Mouse (Mus musculus) forebrain, embryonic 14.5 days (tissue): ENCODE results near the gene Olfr1387. TPM values are rescaled to one million over a fixed set of nuclear protein-coding genes. Genes with fewer than 3 reads are reported as not detected.
"Not testable (repeated sequence)": the region's sequence is repeated elsewhere in the genome, so short reads cannot be mapped to it uniquely, and the experiment has no call there.

Experiments
- ATAC-seq: fragments of 200-750 bp; cut with Nextera tagmentation; 2 replicates; pipeline ENCODE4 v1.8.0; 2017; ENCODE audit warnings: mild to moderate bottlenecking, moderate library complexity
- DNase-seq: peaks from one replicate; pipeline ENCODE4 v3.0.0-alpha.2; 2015; ENCODE audit warnings: low spot score
- H3K27ac ChIP-seq: fragments of 300-500 bp; sonication (generic); 2 replicates; pipeline ENCODE4 v1.5.1; 2014; ENCODE audit warnings: low read depth, mild to moderate bottlenecking, control low read depth, low read length, moderate library complexity
- H3K27me3 ChIP-seq: fragments of 300-500 bp; sonication (generic); replicated peaks from 2 replicates; pipeline ENCODE4 v1.6.1; 2014; ENCODE audit warnings: low read length, control low read depth, mixed read lengths; ENCODE audit not compliant: control insufficient read depth, insufficient read depth
- H3K36me3 ChIP-seq: fragments of 300-500 bp; sonication (generic); 2 replicates; pipeline ENCODE4 v1.6.1; 2014; ENCODE audit warnings: low read length, control low read depth; ENCODE audit not compliant: control insufficient read depth, insufficient read depth
- H3K4me1 ChIP-seq: fragments of 300-500 bp; sonication (generic); 2 replicates; pipeline ENCODE4 v1.6.1; 2014; ENCODE audit warnings: antibody characterized with exemption, low read length, control low read depth; ENCODE audit not compliant: control insufficient read depth, insufficient read depth
- H3K4me2 ChIP-seq: fragments of 300-500 bp; sonication (generic); 2 replicates; pipeline ENCODE4 v1.6.1; 2014; ENCODE audit warnings: mild to moderate bottlenecking, control low read depth, low read length
- H3K4me3 ChIP-seq: fragments of 300-500 bp; sonication (generic); 2 replicates; pipeline ENCODE4 v1.5.1; 2014; ENCODE audit warnings: low read depth, low read length, control low read depth
- H3K9ac ChIP-seq: fragments of 300-500 bp; sonication (generic); 2 replicates; pipeline ENCODE4 v1.6.1; 2014; ENCODE audit warnings: mild to moderate bottlenecking, low read length, control low read depth, moderate library complexity
- H3K9me3 ChIP-seq: fragments of 300-500 bp; sonication (generic); replicated peaks from 2 replicates; pipeline ENCODE4 v1.6.1; 2016; ENCODE audit warnings: low read length, control low read depth, mixed read lengths; ENCODE audit not compliant: control insufficient read depth
- WGBS: fragments of 180-500 bp; shearing (Covaris S2); extraction: QIAGEN DNeasy Blood & Tissue Kit; methylation state at CpG from one replicate; pipeline ENCODE4 v1.1.7; 2014; 5-methylcytosine and 5-hydroxymethylcytosine counted together
- polyA plus RNA-seq: library from polyadenylated mRNA; unstranded; fragments of >200 nt; fragmentation: Nextera tagmentation; extraction: Ambion mirVana; gene quantifications from 2 replicates; pipeline ENCODE4 v1.2.1, GENCODE M21; 2014

Gene Olfr1387
- polyA plus RNA-seq: not detected in 2 replicates

DNA sequence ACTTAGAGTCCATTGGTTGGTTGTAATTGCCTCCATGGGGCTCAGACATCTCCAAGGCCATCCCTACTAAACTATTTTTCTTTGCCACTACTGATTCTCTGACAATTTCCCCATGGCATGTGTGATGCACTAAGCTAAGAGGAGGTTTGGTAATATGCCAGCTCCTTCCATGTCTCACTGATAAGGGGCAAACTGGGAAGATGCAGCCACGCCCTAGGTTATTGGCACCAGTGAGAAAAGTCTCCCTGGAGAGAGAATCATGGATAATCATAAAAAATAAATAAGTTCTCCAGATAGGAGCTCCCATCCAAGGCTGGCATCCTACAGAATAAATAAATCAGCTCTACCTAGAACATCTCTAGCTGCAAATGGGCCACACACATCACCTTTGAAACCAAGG, at the start of gene Olfr1387:
Olfr1387 (plus strand) TSS at position 301 of the 400 bp plus-strand sequence.
- Histone ChIP-seq H3K27ac (no peak within 1 kb of the TSS), H3K4me2 (no peak within 1 kb of the TSS), H3K36me3 (no peaks in the 10 kb centered on the region), H3K9me3 (no peaks in the 10 kb centered on the region), H3K9ac (no peak within 1 kb of the TSS), H3K4me3 (no peak within 1 kb of the TSS), H3K27me3 (no peaks in the 10 kb centered on the region), H3K4me1 (no peaks in the 10 kb centered on the region)
- DNase-seq (no peak), ATAC-seq (no peak)
- WGBS: 82% methylated on average over 1 of the region's 1 CpGs

DNA sequence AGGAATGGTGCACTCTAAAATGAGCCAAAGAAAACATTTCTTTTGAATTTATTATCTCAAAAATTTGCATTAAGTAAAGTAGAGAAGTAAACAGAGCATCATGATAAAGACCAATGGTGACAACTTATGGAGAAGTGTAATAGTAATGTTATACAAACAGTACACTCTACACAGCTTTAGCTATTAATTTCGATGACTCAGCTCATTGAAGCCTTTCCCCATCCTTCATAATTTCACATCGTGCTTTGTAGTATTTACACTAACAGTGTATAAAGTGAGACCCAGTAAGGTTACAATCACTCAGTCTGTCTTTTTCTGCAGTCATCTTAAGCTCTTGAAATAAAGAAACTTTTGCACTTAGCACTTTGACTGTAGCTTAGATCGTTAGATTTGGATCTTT, 48.4 kb upstream of the Olfr1387 start:
- Histone ChIP-seq H3K27ac (no peak overlapping the region), H3K36me3 (no peaks in the 10 kb centered on the region), H3K4me1 (no peaks in the 10 kb centered on the region), H3K9ac (no peak overlapping the region), H3K4me2 (no peak overlapping the region), H3K27me3 (no peaks in the 10 kb centered on the region), H3K9me3 (no peaks in the 10 kb centered on the region), H3K4me3 (no peak overlapping the region)
- 80% methylated on average over 3 of the region's 3 CpGs for WGBS
- DNase-seq (no peak), ATAC-seq (no peak)

DNA sequence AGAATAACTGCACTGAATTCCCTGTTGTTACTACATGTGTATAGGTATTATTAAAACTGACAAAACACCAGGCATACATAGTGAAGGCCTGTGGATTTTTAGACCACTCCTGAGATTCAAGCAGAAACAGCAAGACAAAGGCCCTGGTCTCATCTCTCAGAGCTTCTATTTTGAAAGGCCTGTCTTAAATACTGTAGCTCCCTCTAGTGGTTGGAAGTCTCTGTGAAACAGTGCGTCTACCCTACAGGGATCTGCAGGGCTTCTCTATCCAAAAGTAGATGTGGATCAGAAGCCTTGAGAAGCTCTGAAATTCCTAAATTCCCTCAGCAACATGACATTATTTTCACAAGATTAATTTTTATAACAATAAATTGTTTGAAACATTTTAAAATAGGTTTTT, 44.6 kb upstream of the Olfr1387 start:
- no peak overlapping the region for H3K4me3 ChIP-seq
- H3K27me3 ChIP-seq: no peaks in the 10 kb centered on the region
- no peaks in the 10 kb centered on the region for H3K36me3 ChIP-seq
- no peak overlapping the region for H3K4me2 ChIP-seq
- H3K4me1 ChIP-seq: no peaks in the 10 kb centered on the region
- H3K27ac ChIP-seq: no peak overlapping the region
- 43% methylated on average over 1 of the region's 1 CpGs for WGBS
- H3K9me3 ChIP-seq: no peaks in the 10 kb centered on the region
- H3K9ac ChIP-seq: no peak overlapping the region
- peak; percentile 49 for DNase-seq
- no peak for ATAC-seq

DNA sequence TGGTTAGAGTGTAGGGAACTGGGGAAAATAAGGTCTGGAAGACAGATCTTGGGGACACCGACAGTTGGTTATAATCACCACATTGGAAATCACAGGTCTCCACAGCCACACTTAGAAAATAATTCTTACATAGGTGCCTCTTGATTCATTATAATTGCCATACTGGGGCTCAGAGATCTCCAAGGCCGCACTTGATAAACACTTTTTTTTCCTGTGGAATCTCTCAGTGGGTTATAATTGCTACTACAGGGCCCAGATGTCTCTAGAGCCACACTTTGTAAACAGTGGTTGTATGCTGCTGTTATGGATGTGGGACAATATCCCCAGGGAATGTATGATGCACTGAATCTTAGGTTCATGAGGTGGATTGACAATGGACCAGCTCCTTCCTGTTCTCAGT, 32.4 kb upstream of the Olfr1387 start, which contains the start of gene Olfr1389:
Olfr1389 (plus strand) TSS at position 301 of the 400 bp plus-strand sequence.
- Histone ChIP-seq H3K4me3 (no peak within 1 kb of the TSS), H3K36me3 (no peaks in the 10 kb centered on the region), H3K27ac (no peak within 1 kb of the TSS), H3K27me3 (no peaks in the 10 kb centered on the region), H3K4me2 (no peak within 1 kb of the TSS), H3K4me1 (no peaks in the 10 kb centered on the region), H3K9me3 (no peaks in the 10 kb centered on the region), H3K9ac (no peak within 1 kb of the TSS)
- 94% methylated on average over 2 of the region's 2 CpGs for WGBS
- DNase-seq (no peak), ATAC-seq (no peak)

DNA sequence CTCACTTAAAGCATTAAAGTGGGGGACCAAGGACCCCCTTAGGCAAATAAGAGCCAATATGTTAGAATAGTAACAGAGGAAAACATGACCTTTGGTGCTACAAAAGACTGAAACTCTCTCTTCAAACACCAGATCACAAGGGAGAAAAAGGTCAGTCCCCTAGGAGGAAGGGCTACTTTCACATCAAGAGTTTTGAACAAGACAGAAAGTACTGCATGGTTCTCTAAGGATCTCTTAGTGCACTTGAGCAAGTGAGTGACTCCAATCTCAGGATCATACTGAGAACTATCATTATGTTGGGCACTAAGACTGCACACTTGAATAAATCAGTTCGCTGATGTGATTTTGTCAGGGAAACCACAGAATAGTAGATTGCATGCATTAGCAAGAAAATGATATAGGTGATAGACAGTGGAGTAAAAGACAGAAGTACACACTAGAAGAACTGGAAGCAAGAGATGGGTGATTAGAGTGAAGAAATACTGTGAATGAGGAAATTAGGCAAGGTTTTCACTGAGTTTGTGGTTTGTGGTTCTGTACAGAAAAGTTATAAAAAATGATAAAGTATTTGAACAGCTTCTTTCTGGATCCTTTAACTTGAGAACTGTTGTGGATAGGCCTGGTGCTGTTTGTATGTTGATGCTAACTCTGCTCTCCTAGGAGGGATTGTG, 29.8 kb upstream of the Olfr1387 start:
- Histone ChIP-seq H3K9ac (no peak overlapping the region), H3K4me2 (no peak overlapping the region), H3K4me1 (no peaks in the 10 kb centered on the region), H3K36me3 (no peaks in the 10 kb centered on the region), H3K27me3 (no peaks in the 10 kb centered on the region), H3K27ac (no peak overlapping the region), H3K4me3 (no peak overlapping the region), H3K9me3 (no peaks in the 10 kb centered on the region)
- DNase-seq (no peak), ATAC-seq (no peak)
- WGBS: 84% methylated on average over 1 of the region's 1 CpGs

DNA sequence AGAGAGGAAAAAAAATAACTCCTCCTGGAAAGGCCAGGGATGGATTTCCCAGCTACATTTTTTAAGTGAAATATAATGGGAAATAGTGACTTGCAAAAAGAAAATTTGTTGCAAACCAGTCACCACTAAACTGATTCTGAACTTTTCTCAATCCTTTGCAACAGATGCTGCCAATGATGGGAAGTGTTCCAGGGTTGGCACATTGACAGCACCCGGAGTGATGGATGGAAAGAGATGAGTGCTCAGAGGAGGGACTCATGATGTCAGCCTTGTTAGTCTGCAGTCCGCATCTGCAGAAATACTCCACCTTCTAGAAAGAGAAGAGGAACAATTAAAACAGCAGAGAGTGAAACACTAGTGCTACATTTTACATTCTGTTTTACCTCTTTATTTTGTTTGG, 25.5 kb upstream of the Olfr1387 start:
- H3K27ac ChIP-seq: no peak overlapping the region
- 80% methylated on average over 2 of the region's 2 CpGs for WGBS

DNA sequence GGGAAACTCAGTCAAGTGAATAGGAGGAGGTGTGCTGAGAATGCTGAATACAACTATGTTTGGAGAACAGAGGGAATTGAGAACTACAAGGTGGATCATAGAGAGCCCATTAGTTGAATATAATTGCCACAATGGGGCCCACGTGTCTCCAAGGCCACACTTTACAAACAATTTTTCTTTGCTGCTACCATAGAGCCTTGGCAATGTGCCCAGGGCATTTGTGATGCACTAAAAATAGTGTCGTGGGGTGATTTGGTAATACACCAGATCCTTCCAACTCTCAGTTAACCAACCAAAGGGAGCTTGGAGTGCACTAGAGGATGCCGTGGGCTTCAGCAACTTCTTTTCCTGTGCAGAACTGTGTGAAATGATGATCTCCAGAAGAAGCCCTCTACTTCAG, 18.7 kb upstream of the Olfr1387 start, which contains the start of gene Olfr1388:
Olfr1388 (plus strand) TSS at position 214 of the 400 bp plus-strand sequence.
- H3K4me1 ChIP-seq: no peaks in the 10 kb centered on the region
- no peak for ATAC-seq
- no peak within 1 kb of the TSS for H3K4me3 ChIP-seq
- H3K9me3 ChIP-seq: no peaks in the 10 kb centered on the region
- no peak within 1 kb of the TSS for H3K27ac ChIP-seq
- 50% methylated on average over 3 of the region's 3 CpGs for WGBS
- H3K9ac ChIP-seq: no peak within 1 kb of the TSS
- no peaks in the 10 kb centered on the region for H3K36me3 ChIP-seq
- H3K27me3 ChIP-seq: no peaks in the 10 kb centered on the region
- H3K4me2 ChIP-seq: no peak within 1 kb of the TSS
- DNase-seq: no peak

More for the DNA sequence above, 25.5 kb upstream of the Olfr1387 start:
- Histone ChIP-seq H3K4me3 (no peak overlapping the region), H3K4me1 (no peaks in the 10 kb centered on the region), H3K27me3 (no peaks in the 10 kb centered on the region), H3K9ac (no peak overlapping the region), H3K36me3 (no peaks in the 10 kb centered on the region), H3K9me3 (no peaks in the 10 kb centered on the region), H3K4me2 (no peak overlapping the region)
- DNase-seq: peak; percentile 12
- no peak for ATAC-seq

DNA sequence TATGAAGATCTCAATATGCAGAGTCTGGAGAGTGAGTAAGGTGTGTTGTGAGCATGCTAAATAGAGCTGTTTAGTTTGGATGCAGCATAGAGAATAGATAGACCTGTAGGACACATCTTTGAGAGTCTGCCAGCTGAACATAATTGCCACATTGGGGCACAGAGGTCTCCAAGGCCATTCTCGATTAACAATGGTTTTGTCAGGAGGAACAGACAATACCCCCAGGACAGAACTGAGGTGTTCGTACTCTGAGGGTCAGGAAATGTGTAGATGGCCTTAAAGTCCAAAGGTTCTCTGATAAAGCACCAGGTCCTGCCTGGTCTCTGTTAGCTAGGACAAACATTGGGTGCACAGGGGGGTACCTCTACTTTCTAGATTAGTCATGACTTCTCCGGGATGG, 9.6 kb downstream of the Olfr1387 start, which contains the start of gene Olfr1386:
Olfr1386 (plus strand) TSS at position 301 of the 400 bp plus-strand sequence.
- not testable (repeated sequence) for H3K27me3 ChIP-seq, H3K27ac ChIP-seq, H3K4me2 ChIP-seq, H3K36me3 ChIP-seq, H3K9ac ChIP-seq, DNase-seq, H3K4me3 ChIP-seq, H3K9me3 ChIP-seq, H3K4me1 ChIP-seq, ATAC-seq
- 78% methylated on average over 2 of the region's 3 CpGs for WGBS

DNA sequence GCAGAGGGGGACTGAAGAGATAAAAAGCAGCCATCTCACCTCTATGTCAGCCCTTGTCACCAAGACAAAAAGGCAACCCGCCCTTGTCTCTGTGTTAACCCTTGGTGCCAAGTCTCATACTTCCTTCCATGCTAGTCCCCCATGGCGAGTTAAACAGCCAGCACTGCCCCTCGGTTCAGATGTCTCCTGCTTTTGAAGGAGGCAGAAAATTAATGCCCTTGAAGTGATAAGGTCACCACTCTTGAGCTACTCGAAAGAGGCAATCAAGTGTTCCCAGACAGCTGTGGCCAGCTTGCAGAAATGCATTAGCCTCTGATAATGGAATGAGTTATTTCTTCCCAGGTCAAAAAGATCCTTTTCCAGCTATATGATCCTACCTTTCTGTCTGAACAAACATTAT, 30.8 kb downstream of the Olfr1387 start:
- Histone ChIP-seq H3K4me1 (no peaks in the 10 kb centered on the region), H3K4me2 (no peak overlapping the region), H3K27me3 (no peaks in the 10 kb centered on the region), H3K9me3 (no peaks in the 10 kb centered on the region), H3K9ac (no peak overlapping the region), H3K4me3 (no peak overlapping the region), H3K36me3 (no peaks in the 10 kb centered on the region), H3K27ac (no peak overlapping the region)
- no peak for ATAC-seq
- 69% methylated on average over 4 of the region's 4 CpGs for WGBS
- DNase-seq: no peak
